Mouse (Mus musculus): ENCODE measurements at regions not wholly inside any gene's neighbourhood (a gene's known extent, or its start where the extent isn't known, plus 50 kb on each side); places are given as distances from the start of the nearest gene placed in this dataset.

DNA sequence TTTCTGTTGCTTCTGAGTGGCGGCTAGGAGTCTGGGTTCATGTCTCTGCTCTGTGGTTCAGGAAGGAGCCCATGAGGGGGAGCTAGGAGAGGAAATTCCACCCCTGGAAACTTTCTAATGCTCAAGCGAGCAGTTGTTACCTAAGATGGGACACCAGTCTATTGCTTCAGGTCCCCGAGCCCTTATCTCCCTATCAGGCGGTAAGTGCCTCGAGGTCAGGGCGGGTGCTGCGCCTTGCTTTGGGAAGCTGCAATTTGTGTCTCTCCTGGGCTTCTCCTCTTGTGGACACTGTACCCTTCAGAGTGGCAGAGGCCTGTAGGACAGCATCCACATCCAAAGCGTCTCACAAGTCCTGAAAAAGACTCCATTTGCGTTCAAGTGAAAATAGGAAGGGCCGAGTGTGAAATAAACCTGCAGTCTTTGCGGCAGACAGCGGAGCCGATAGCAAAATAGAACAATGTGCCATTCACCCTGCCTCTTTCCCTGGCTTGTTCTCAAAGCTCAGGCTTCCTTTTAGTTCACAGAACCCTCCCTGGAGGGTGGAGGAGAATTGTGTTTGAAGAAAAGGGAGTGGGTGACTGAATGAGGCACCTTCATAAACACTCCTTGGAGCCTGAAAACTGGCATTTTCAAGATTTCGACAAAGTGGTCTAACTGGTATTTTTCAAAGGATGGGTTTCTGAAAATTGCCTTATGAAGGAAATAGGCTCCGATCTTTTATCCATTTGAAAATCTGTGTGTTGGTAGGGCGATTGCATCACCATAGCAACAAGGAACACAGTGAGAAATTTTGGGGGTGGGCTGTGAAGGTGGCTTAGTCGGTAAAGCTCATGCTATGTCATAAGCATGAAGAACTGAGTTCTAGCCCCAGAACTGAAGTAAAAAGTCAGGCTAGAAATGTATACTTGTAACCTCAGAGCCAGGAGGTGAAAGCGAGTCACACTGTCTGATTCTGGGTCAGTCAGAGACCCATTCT is 87.2 kb upstream of the Cxcr4 start:
- TF ChIP-seq CTCF (IDR thresholded peaks at IDR 0.05; ENCODE audit: control insufficient read depth, insufficient read depth, insufficient replicate concordance, low read depth, low read length) (no peak), POLR2A (IDR thresholded peaks at IDR 0.05; ENCODE audit: control insufficient read depth, low read depth, low read length) (no peak)
